Mouse (Mus musculus): ENCODE measurements around the gene L3mbtl4.

Gene L3mbtl4

DNA sequence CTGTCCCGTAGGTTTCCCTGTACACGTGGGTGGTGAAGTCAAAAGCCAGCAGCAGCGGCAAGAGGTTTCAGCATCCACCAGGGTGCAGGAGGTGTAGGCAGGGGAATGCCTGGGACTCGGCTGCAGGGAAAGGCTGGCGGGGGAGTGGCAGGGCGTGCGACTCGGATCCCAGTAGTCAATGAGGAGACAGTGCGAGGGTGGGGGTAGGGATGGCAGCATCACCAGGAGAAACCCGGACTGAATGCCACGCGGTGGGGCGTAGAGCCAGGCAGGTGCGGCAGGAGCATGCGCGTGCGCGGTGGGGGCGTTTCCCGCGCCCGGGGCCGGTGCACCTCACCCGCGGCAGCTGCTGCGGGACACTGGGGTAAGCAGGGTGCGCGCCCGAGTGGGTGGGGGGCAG lies at the start of gene L3mbtl4:
Gene L3mbtl4 (plus strand): TSS at position 271 of the 400 bp plus-strand sequence.
- no peak for DNase-seq (ENCODE audit: low read depth, low spot score)
- Histone ChIP-seq H3K36me3 (ENCODE audit: control insufficient read depth, insufficient read depth, low read length, poor library complexity, severe bottlenecking) (no peaks in the 10 kb centered on the region), H3K27me3 (ENCODE audit: control insufficient read depth, insufficient read depth, low read length, poor library complexity, severe bottlenecking) (no peaks in the 10 kb centered on the region)

DNA sequence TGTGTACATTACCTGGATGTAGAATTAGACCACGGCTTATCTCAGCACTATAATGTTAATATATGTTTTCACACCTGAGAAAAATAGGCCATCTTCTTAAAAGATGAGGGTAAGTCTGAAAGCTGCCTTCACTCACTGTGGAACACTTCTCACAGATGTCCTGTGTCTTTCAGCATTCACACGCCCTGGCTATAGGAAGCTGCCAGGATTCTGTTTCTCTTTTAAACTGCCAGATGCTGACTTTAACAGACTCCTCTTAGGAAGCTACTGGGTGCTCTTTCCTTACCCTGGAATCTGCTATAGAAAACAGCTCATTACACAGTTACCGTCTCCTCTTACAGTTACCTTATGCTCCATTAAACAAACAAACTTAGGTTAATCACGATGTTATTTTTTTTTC lies 43.1 kb upstream of the L3mbtl4 start:
- H3K27me3 ChIP-seq (ENCODE audit: control insufficient read depth, insufficient read depth, low read length, poor library complexity, severe bottlenecking), result no peaks in the 10 kb centered on the region
- DNase-seq (ENCODE audit: low read depth, low spot score), result no peak
- no peaks in the 10 kb centered on the region for H3K36me3 ChIP-seq (ENCODE audit: control insufficient read depth, insufficient read depth, low read length, poor library complexity, severe bottlenecking)

DNA sequence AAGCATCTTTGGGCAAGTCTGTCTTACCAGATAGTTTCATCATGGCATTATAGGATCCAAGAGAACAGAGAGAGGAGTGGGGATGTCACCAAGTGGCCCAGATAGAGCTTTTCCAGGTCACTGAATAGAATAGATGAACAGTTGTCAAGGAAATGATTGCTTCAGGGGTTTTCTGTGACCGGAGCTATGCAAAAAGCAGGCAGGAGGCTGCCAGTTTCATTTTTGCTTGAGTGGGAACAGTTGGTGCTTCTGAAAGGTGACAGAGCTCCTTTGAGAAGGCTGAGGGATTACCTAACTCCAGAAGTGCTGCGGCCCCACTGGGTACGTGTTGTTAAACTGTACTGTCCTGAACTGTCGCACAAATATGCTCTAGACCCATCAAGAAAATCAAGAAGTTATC lies 38.2 kb upstream of the L3mbtl4 start:
- Histone ChIP-seq H3K36me3 (ENCODE audit: control insufficient read depth, insufficient read depth, low read length, poor library complexity, severe bottlenecking) (no peaks in the 10 kb centered on the region), H3K27me3 (ENCODE audit: control insufficient read depth, insufficient read depth, low read length, poor library complexity, severe bottlenecking) (no peaks in the 10 kb centered on the region)
- DNase-seq (ENCODE audit: low read depth, low spot score), result no peak

DNA sequence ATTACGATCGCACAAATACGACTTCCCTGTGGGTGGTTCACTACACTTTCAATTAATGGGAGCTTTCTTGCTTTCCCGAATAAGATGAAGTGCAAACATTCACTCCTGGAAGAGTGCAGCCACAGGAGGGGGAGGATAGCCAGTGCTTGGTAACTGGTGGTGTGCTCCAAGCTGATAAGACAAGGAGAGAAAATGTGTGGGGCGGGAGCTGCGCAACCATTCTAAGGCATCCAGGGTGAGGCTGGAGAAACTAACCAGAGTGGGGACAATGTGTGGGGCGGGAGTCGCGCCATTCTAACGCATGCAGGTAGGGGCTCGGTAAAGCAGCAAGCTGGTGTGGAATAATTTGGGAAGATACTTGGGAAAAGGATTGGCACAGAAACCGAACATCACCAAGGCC lies 36.6 kb upstream of the L3mbtl4 start:
- no peaks in the 10 kb centered on the region for H3K36me3 ChIP-seq (ENCODE audit: control insufficient read depth, insufficient read depth, low read length, poor library complexity, severe bottlenecking)
- no peak for DNase-seq (ENCODE audit: low read depth, low spot score)
- no peaks in the 10 kb centered on the region for H3K27me3 ChIP-seq (ENCODE audit: control insufficient read depth, insufficient read depth, low read length, poor library complexity, severe bottlenecking)

DNA sequence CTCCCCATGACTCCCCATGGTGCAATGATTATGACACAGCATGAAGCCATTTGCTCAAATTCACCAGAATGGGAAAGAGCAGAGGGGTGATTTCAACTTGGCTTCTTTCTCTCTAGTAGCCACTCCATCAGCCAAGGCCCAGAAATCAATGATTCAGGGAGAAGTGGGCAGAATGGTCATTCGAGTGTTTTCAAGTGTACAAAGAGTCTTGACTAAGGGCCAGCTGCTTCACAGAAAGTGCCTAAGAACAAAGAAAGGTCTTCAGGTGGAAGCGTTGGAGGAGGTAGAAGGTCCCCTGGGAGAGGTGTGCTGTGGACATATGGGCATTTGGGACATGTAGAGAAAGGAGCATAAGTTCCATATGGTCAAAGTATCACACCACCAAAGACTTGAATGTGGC lies 33.4 kb upstream of the L3mbtl4 start:
- no peaks in the 10 kb centered on the region for H3K27me3 ChIP-seq (ENCODE audit: control insufficient read depth, insufficient read depth, low read length, poor library complexity, severe bottlenecking)
- H3K36me3 ChIP-seq (ENCODE audit: control insufficient read depth, insufficient read depth, low read length, poor library complexity, severe bottlenecking), result no peaks in the 10 kb centered on the region
- no peak for DNase-seq (ENCODE audit: low read depth, low spot score)

DNA sequence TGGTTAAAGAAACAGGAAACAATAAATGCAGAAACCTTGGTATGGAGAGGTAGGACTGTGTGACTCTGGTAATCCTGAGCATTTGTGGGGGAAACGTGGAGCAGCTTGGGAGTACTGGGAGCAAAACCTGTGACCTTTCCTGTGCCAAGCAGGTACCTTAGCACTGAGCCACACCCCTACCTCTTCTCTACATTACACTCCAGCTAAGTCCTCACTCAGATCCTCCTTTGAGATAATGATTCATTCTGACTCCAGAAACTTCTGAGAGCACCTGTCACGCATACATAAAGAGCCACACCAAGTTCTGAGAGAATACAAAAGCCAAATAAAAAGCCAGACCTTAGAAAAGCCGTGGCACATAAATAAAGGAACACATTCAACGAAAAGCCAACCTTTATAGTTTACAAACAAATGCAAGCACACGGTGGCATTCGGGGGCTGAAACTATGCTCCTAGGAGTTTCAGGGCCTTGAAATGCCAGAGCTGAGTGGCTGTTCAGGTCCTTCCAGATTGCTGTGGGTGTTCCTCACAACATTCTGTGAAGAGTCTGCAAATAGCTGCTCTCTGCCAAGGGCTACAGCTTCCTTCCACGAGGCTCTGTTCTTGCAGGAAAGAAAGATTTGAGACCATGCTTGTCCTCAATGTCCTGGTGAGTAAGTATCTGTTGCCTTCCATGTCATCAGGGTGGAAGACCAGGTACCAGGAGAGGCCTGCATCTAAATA lies 8.6 kb upstream of the L3mbtl4 start:
- no peak for DNase-seq (ENCODE audit: low read depth, low spot score)
- H3K36me3 ChIP-seq (ENCODE audit: control insufficient read depth, insufficient read depth, low read length, poor library complexity, severe bottlenecking), result no peaks in the 10 kb centered on the region

DNA sequence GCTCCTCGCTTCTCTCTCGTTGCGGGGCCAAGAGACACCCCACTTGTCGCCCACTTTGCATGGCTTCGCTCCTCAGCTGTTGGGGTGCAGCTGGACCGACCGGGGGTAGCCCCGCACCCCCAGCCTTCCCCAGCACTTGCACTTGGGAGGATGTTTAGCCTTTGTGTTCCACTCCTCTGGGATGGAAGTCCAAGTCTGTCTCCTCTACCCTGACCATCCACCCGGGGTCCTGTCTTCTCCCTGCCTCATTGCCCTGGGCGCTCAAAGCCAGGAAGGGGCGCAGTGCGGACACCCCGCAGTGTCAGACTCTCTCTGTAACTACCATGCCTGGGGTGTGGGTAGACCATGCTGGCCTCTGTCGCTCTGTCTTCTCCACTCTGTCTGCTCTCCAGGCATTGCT lies 357 bp downstream of the L3mbtl4 start:
- H3K27me3 ChIP-seq (ENCODE audit: control insufficient read depth, insufficient read depth, low read length, poor library complexity, severe bottlenecking), result no peaks in the 10 kb centered on the region
- DNase-seq (ENCODE audit: low read depth, low spot score), result no peak
- H3K36me3 ChIP-seq (ENCODE audit: control insufficient read depth, insufficient read depth, low read length, poor library complexity, severe bottlenecking), result no peaks in the 10 kb centered on the region

More for the DNA sequence above, 8.6 kb upstream of the L3mbtl4 start:
- no peaks in the 10 kb centered on the region for H3K27me3 ChIP-seq (ENCODE audit: control insufficient read depth, insufficient read depth, low read length, poor library complexity, severe bottlenecking)

DNA sequence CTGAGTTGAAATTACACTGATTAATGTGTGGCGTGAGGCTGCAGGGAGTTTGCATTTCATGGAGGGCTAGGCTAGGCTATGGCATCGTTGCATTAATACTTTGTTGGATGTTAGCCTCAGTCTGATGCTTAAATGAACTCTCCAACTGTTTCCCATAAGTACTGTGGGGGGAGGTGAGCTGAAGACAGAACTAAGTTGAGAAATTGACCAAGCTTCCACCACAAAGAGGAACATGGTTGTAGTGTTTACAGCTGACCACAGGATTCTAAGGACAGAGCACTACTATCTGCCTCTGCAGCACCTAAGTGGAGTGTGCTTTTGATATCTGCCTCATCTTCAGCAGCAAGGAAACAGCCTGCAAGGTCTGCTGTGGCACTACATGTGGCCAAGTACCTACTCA lies 1.5 kb downstream of the L3mbtl4 start:
- no peaks in the 10 kb centered on the region for H3K36me3 ChIP-seq (ENCODE audit: control insufficient read depth, insufficient read depth, low read length, poor library complexity, severe bottlenecking)
- H3K27me3 ChIP-seq (ENCODE audit: control insufficient read depth, insufficient read depth, low read length, poor library complexity, severe bottlenecking), result no peaks in the 10 kb centered on the region
- DNase-seq (ENCODE audit: low read depth, low spot score), result no peak

DNA sequence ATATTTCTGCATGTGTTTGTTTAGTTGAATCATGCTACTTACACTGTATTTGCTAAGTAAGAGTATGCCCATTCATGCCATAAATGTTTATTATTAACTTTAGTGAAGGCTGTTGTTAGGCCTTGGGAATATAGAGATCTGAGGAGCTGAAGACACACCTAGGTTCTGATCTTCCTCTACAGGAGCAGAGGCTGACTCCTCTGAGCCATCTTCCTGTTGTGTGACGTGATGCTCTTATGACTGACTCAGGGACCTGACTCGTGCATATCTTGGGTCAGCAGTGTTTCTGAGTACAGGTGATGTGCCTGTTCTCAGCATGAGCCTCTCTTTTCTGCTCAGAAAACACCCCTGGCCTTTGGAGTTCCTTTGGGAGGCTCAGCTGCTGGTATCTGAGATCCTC lies 7.3 kb downstream of the L3mbtl4 start:
- Histone ChIP-seq H3K36me3 (ENCODE audit: control insufficient read depth, insufficient read depth, low read length, poor library complexity, severe bottlenecking) (no peaks in the 10 kb centered on the region), H3K27me3 (ENCODE audit: control insufficient read depth, insufficient read depth, low read length, poor library complexity, severe bottlenecking) (no peaks in the 10 kb centered on the region)
- no peak for DNase-seq (ENCODE audit: low read depth, low spot score)

DNA sequence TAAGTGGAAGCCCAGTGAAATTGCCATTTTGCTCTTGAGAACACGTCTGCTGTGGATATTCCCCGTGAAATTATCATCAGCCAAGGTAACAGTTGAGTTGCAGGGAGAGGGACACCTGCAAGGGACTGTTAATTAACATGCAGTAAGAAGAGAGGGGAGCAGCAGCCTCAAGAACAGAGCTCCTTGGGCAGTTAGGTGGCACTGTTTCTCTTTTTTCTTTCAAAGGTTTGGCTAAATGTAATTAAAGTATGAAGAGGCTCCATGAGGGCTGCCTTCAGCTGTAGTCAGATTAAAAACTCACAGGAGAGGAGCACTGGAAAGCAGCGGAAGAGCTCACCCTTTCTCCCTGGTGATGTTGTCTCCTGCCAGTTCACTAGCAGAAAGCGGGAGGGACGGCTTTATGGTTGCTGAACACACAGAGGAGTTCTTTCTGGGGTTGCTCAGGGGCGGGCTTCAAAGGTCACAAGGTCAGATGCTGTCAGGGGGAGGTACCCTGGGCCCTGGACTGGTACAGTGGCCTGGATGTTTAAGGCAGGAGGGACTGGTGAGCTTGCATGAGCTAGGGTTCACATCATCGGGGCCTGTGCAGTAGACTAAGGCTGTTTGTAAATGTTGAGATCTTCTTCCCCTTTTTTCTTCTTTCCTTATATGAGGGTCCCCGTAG lies 11.7 kb downstream of the L3mbtl4 start:
- Histone ChIP-seq H3K27me3 (ENCODE audit: control insufficient read depth, insufficient read depth, low read length, poor library complexity, severe bottlenecking) (no peaks in the 10 kb centered on the region), H3K36me3 (ENCODE audit: control insufficient read depth, insufficient read depth, low read length, poor library complexity, severe bottlenecking) (no peaks in the 10 kb centered on the region)
- DNase-seq (ENCODE audit: low read depth, low spot score), result no peak

DNA sequence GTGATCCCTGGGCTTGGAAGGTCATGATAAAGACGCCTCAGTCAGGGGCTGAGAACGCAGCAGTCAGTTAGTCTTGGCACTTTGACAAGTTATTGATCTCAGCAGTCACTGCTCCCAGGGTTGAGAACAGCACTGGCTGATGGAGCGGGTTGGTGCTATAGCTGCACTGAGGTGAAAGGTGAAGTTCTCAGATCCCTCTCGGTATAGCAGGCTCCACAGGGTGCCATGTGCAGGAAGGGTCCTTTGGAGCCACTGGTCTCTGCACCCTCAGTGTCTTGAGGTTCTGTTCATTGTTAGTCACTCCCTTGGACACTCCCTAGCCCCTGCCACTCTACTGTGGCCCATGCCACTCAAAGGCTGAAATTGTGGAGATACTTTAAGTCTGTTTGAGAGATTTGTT lies 14.5 kb downstream of the L3mbtl4 start:
- DNase-seq (ENCODE audit: low read depth, low spot score), result no peak
- Histone ChIP-seq H3K27me3 (ENCODE audit: control insufficient read depth, insufficient read depth, low read length, poor library complexity, severe bottlenecking) (no peaks in the 10 kb centered on the region), H3K36me3 (ENCODE audit: control insufficient read depth, insufficient read depth, low read length, poor library complexity, severe bottlenecking) (no peaks in the 10 kb centered on the region)

DNA sequence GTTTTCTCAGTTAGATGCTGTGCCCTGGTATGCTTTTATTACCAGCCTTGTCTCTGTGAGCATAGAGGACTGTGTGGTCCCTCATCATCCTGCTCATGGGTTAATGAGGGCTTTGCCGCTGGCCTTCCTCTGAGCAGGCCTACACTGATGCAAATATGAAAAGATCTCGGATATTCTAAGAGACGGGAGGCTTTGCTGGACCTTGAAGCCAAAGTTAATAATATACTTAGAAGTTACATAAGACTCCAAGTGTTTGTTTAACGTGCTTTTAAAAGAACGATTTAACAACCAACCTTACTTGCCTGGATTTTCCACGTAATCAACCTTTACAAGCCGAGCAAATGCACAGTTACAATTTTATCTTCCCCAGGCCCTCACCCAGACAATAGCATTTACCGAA lies 15.1 kb downstream of the L3mbtl4 start:
- H3K36me3 ChIP-seq (ENCODE audit: control insufficient read depth, insufficient read depth, low read length, poor library complexity, severe bottlenecking), result no peaks in the 10 kb centered on the region
- no peaks in the 10 kb centered on the region for H3K27me3 ChIP-seq (ENCODE audit: control insufficient read depth, insufficient read depth, low read length, poor library complexity, severe bottlenecking)
- DNase-seq (ENCODE audit: low read depth, low spot score), result no peak

DNA sequence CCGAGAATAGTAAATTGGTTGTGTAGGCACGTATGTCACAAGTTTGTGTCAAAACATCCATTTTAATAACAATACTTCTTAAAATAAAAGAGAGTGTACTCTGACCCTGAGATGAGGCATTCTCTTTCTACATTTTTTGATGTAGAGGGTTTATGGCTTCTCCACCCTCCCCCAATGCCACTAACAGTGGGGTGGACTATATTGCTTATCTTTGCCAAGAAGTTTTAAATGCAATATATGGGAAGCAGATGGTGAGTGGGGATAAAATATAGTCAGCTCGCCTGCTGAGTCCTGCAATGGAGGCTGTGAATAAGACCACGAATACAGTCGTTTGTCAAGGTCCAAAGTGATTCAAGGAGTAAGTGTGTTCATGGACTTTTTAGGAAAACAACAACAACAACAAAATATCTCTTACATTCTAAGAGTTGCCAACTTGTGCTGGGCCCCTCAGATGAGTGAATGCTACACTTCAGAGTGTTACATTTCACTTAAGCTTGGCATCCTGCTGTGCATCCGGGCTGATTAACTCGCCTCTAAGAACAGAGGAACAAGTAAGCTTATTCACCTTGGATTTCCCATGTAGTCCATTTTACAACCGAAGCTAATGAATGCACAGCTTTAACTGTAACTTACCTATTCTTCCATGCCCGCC lies 18.2 kb downstream of the L3mbtl4 start:
- H3K27me3 ChIP-seq (ENCODE audit: control insufficient read depth, insufficient read depth, low read length, poor library complexity, severe bottlenecking), result no peaks in the 10 kb centered on the region
- no peak for DNase-seq (ENCODE audit: low read depth, low spot score)
- H3K36me3 ChIP-seq (ENCODE audit: control insufficient read depth, insufficient read depth, low read length, poor library complexity, severe bottlenecking), result no peaks in the 10 kb centered on the region

DNA sequence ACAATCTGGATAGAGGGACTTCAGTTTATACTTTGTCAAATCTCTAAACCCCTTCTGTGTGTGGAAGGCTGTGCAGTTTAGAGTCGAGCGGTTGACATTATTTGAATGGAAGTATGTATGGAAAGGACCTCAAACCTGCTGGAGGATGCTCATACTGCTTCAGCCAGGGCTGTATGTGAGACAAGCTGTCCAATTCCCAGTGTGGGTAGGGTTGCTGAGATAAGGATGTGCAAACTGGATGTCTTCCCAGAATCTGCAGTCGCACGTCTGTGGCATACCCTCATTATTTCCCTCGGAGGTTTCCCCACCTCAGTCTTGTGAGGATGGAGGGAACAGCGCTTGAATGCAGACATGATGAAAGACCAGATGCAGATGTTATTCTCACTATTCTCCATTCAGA lies 34.8 kb downstream of the L3mbtl4 start:
- DNase-seq (ENCODE audit: low read depth, low spot score), result no peak
- no peaks in the 10 kb centered on the region for H3K36me3 ChIP-seq (ENCODE audit: control insufficient read depth, insufficient read depth, low read length, poor library complexity, severe bottlenecking)
- no peaks in the 10 kb centered on the region for H3K27me3 ChIP-seq (ENCODE audit: control insufficient read depth, insufficient read depth, low read length, poor library complexity, severe bottlenecking)

DNA sequence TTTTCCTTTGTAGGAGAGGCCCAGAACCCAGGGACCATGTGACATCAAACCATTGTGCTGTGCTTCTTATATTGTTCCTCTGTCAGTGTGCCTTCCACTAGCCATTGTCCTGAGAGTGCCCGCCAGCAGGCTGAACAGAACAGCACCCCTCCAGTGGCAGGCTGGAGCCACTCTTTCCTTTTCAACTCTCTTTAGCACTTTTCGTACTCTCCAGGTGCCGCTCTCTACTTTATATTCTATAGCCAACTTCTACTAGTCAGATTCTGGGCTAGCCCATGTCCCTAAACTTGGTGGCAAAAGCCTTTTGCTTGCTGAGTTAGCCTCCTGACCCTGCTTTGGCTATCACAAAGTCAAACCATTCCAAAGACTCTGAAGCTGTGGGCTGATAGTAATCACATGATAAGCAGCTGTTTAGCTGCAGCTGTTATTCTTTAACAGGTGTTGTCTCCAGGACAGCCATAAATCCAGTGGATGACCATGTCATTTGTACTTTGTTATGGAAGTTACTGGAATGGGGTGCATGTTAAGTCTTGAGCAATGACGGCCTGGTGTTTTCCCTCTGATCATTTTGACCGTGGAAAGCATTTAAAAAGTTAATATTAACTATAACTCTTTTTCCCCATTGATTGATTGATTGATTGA lies 38.8 kb downstream of the L3mbtl4 start:
- no peak for DNase-seq (ENCODE audit: low read depth, low spot score)
- Histone ChIP-seq H3K36me3 (ENCODE audit: control insufficient read depth, insufficient read depth, low read length, poor library complexity, severe bottlenecking) (no peaks in the 10 kb centered on the region), H3K27me3 (ENCODE audit: control insufficient read depth, insufficient read depth, low read length, poor library complexity, severe bottlenecking) (no peaks in the 10 kb centered on the region)

All from splenic B cell, adult 2 months (primary cell).